Mouse (Mus musculus) monocyte, adult 2 months (primary cell): Measurements from ENCODE around the gene Sec14l4.

Experiments used
- DNase-seq, 2 experiments: peaks; one replicate each; pipeline ENCODE4 v3.0.0; 2022; ENCODE audit warnings: low spot score in 2 of 2, low read depth in 1 of 2

Gene Sec14l4

DNA sequence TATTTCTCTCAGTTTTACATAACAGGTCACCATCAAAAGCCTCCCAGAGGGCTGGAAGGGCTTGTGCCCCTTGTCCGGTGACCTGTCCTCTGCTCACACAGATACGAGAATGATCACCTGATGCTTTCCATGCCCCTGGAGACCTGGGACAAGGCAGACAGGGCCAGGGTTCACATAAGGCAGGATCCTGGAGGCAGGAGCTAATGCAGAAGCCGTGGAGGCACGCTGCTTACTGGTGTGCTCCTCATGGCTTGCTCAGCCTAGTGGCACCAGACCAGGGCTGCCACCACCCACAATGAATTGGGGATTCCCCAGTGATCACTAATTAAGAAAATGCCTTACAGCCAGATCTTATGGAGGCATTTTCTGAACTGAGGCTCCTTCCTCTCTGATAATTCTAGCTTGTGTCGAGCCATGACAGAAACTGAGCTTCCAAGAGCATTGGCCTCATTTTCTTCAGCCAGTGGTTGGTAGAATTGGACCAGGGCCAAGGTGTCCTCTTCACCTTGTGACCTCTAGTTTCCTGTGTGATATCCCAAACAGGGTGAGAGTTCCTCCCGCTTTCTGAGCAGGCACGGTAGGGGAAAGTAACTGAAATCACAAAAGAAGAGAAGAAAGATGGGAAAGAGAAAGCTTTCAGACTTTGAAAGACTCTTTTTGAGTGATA, 47.1 kb downstream of the Sec14l4 start:
- no peak for DNase-seq

DNA sequence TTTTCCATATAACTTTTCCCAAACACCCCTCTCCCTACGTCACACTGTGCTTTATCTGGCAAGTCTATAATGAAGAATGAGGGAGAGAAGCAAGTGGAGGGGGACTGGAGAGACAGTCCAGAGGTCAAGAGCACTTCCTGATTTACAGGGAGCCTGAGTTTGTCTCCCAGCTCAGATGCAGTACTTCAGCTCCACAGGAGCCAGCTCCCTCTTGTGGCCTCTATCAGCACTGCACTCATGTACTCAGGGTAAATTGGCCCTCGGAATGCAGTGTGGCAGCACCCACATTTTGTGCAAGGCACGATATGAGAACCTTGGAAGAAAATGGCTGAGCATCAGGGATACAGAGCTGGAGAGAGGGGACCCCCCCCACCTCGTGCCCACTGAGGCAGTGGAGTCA, 49.0 kb downstream of the Sec14l4 start:
- peak in 1 of 2 experiments; percentile 23 for DNase-seq

DNA sequence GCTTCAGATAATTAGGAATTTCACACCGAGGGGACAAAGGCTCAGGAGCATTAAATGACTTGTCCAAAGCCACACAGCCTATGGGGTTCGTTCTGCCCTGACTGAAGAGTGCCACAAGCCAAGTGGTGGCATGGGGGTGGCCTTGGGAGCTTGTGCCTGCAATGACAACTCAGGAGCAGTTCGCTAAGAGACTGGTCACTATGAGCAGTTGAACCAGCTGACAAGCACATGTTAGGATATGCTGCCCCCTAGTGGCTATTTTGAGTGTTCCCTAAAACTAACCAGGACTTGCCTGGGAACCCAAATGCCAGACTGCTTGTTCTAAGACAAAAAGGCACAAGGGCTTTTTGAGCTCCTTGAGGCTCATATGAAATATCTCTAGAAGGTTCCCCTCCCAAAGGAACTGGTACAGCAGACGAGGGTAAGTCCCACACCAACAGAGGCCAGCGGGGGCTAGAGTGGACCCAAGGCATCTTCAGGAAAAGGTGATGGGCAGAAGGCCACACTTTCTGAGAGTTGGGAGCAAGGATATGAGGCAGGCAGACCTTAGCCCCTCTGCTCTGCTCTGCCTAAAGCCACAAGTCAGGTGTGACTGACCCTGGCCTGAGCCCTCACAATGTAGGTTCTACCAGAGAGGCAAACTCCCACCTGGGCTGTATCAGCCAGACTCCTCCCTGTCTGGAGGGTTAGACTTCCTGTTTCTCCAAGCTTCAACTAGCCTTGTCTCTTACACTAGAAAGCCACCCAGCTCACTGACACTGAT, 52.2 kb downstream of the Sec14l4 start:
- no peak for DNase-seq

DNA sequence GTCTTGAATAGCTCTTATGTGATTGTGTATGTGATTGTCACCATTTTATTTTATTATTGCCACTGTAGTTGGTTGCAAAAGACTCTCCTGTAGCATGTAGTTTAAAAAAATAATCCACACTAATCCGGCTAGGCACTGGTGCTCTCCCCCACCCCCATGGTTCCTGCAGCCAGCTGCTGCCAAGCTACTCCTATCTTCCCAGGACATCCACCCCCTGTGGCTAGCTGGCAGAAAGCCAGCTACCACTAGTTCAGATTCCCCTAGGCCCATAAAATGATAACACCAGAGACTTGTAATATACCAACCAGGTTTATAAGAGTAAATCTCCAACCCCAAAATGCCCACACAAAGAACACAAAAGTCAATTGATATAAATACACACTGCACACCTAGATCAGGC, 55.0 kb downstream of the Sec14l4 start:
- DNase-seq: no peak

DNA sequence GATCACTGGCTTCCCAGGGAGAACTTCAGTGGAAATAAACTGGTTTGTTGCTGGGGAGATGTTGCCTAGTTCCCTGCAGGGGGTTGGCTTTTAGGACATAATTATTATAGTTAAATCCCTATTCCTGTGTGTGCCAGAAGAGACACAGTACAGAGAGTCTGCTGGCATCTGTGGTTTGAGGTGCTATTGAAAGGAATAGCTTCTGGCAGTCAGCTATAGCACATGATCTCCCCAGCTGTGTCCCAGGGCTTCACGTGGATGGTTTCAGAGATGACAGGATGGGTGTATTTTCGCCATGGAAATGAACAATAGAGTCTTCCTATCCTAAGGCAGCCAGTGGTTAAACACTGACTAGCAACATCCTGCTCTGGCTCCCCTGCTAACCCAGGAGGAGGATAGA, 56.0 kb downstream of the Sec14l4 start:
- DNase-seq: no peak

DNA sequence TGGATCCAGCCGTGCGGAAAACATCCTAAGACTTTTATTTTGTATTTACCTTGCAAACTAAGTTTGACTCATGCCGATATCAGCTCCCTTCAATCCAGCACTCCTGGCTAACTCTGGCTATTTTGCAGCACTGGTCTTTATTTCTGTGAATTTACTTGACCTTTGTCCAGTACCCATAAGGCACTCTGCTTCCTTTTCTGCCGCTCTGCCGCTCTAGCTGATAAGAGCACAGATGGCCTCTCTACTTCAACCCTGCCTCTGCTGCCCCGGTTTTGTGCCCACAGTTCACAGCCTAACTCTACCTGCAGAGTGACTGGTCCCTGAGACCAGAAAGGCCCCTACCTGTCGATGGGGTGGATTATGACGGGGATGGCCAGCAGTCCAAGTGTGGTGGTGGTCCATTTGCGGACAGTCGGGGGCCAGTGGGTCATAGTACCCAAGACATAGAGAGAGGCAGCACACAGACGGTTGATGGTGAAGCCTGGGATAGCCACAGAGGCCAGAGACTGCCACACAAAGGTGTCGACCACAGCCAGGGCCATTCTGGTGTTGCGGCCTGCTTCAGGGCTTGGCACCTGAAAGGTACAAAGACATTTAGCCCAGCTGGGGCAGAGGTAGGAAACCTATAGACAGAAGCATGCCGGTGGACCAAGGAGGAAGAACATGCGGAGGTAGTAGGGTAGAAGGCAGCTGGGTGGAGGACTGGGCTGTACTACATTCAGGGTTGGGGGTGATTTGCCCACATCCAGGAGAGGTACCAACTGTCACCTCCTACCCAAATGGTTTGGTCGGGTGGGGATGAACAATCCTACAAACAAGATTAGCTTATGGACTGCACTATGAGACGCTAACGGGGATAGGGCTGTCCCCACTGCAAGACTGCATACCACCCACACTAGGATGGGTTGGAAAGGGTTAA, 62.5 kb downstream of the Sec14l4 start:
- DNase-seq: no peak

DNA sequence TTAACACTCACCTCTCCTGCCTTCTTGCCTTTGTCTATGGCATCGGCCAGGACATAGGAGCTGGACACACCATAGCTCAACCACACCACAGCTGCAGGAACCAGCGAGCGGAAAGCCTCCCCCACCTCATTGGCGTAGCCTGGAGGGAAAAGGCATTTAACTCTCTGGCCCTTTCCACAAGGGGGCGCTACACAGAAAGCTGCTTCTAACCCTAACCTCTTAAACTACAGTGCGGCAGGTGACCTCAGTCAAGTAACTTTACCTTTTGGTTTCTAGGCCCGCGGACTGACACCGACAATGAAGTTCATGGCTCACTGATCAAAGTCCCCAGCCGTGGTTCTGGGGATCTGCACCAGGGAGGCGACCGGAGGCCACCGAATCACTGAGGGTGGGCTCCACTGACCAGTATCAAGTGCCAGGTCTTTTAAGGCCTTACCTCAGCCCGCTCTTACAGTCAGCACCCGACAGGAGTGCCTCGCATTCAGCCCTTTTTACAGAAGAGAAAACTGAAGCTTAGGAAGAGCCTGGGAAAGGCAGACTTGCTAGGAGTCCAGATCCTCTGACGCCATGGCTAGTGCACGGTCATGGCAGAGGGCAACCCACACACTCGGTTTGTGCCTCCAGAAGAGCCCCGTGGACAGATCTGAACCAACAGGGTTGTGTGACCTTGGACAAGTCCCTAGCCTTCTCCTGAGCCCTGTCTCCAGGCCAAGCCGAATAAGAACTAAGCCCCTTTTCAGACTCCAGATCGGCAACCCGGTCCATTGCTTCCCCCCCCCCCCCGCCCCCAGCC, 63.3 kb downstream of the Sec14l4 start:
- peak in 1 of 2 experiments; percentile 45 for DNase-seq

DNA sequence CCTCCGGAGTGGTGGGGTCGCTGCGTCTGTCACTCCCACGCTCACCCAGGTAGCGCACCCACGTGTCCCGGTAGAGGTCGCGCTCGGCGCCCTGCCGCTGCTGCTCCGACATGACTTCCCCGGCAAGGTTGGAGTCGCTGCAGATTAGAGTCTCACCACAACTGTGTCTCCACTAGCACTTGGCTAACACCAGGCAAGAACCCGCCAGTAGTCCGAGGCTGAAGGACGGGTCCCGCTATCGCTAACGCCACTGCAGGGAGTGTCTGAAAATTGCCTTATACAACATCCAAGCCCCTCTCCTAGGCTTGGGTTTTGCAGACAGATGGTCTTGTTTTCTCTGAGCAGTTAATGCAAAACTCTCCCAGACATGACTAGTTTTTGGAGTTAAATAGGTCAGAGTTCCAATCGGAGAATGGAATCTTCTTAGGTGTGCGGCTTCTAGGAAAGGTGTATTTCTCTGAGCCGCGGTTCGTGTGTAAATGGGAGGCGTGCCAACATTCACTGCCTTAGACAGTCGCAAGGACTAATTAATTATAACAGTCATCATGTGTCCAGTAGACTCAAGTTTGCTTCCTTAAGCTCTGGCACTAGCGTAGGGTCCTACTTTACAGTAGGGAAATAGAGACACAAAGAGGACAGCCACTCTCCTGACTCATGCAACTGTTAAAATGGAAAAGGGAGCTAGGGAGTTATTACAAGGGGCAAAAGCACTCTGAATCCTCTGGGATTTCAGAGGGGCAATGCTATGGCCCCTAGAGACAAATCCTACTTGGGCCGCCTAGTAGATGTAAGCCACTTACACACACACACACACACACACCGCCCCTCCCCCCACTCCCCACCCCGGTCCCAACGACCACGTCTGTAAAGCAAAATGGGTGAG, 64.2 kb downstream of the Sec14l4 start, which contains the start of gene Mtfp1:
Gene Mtfp1 (minus strand): TSS at position 275 of the 883 bp plus-strand sequence.
- no peak for DNase-seq

DNA sequence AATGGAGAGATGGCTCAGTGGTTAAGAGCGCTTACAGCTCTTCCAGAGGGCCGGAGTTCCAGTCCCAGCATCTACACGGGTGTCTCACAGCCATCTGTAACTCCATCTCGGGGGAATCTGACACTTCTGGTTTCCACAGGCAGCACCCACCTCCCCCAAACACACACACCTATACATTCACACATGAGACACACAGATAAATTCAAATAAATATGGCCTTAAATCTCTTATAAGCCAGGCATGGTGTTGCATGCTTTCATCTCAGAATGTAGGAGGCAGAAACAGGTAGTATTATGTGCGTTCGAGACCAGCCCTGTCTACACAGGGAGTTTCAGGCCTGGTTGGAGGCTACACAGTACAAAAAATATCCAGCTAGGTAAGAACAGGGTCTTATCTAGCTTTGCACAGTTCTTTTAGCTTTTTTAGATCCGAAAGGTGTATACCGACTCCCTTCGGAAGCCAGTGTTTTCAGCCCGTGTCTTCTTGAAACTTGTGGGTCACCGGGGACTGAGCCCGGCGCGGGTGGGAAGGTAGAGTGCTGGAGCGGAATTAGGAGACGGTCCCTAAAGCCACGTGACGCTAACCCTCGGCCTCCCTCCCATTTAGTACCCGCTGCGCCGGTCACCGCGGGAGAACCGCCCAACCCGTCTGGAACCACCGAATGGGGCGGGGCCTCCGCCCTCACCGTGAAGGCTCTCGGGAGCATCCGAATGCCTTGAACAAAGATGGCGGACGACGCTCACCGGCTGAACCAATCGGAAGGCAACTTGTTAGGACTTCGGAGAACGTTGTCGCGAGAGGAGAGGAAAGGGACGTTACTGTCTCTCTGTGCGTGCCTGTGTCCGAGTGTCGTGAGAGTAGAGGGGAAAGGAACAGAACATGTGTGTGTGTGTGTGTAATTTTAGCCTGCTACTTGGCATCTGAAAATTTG, 65.1 kb downstream of the Sec14l4 start:
- DNase-seq: peak; percentile 87 to 88

DNA sequence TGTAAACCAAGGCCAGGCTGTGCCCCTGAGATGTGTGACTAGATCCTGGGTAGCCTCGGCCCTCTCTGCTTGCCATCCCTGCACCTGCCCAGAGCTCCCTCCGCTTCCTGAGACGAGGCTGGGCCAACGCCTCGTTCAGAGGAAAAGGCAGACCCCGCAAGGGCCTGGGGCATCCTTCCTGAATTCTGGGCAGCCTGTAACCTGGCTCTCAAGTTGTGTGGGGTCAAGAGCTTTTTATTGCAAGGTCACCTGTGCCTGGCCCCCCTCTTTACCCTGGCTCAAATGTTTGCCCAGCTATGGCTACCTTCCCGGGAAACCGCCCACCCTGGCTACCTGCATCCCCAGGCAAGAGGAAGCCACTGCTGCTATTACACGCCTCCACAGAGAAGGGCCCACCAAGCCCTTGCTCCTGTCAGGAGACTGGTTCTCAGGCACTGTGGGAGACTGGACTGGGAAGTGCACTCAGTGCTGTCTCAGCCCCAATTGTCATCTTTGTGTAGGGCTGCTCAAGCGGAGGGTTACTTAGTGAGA, 65.9 kb downstream of the Sec14l4 start:
- DNase-seq: no peak
